Mouse (Mus musculus) 3T3-L1 (cell line): ENCODE results near the gene Aurkaip1.

Experiments used
- DNase-seq: peaks from one replicate; pipeline ENCODE4 v3.0.0-alpha.2; 2015; ENCODE audit warnings: low read depth, low spot score

The Aurkaip1 gene

GRCm38 (mm10) chr4:155851951-155852411 lies 20.9 kb downstream of the Aurkaip1 start:
- peak; percentile 37 for DNase-seq

DNA sequence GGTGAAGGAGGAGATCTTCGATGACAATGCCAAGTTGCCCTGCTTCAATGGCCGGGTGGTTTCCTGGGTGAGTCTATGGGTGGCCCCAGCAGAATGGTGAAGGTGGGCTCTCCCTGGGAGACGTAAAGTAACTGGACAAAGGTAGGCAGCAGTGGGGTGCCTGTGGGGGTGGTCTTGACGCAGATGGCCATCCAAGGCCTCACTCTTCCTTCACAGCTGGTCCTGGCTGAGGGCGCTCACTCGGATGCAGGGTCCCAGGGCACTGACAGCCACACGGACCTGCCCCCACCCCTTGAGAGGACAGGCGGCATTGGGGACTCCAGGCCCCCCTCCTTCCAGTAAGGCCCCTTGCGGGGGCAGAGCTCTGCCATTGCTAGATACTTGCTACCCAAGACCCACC lies 22.3 kb downstream of the Aurkaip1 start:
- no peak for DNase-seq

- no peak for DNase-seq
Observed at GRCm38 (mm10) chr4:155854991-155855390, 23.9 kb downstream of the Aurkaip1 start.

GRCm38 (mm10) chr4:155856071-155856470 lies 25.0 kb downstream of the Aurkaip1 start:
- DNase-seq, result no peak

DNA sequence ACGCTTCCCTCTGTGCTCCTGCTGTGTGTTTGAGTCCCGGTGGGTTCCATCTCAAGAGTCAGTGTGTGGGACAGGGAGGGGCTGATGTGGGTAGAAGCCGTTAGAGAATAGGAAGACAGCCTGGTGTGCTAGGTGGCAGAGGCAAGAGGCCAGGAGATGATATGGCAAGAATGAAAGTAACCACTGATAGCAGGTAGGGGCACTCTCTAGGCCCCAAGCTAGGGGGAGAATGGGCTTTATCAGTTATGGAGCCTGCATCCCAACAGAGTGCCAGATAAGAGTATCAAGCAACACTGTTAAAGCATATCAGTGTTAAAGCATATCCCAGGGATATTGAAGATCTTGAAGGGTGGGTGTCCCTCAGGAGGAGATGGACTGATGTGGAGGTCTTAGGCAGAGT lies 25.8 kb downstream of the Aurkaip1 start:
- DNase-seq, result no peak

DNA sequence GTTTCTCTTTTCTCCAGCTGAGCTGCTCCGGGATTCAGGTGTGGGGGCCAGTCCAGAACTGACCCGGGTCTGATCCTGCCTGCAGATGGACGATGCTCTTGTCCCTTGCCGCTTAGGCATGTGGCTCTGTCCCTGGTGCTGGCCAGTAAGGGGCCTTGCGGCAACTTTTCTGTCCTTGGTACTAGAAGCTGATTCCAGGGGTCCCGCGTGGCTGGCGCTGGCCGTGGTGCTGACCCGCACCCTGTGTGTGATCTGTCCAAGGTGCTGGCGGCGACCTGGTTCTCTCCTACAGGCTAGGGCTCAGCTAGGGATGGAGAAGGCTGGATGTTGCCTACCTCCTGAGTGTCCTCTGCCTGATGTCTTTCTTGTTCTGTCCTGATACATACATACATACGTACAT lies 28.2 kb downstream of the Aurkaip1 start:
- DNase-seq, result peak; percentile 43

GRCm38 (mm10) chr4:155861787-155862186 lies 30.7 kb downstream of the Aurkaip1 start:
- no peak for DNase-seq

- DNase-seq, result no peak
Observed at GRCm38 (mm10) chr4:155863001-155863400, 31.9 kb downstream of the Aurkaip1 start, which contains the start of gene Tas1r3. TSS of gene Tas1r3 (minus strand) at chr4:155863362.

DNA sequence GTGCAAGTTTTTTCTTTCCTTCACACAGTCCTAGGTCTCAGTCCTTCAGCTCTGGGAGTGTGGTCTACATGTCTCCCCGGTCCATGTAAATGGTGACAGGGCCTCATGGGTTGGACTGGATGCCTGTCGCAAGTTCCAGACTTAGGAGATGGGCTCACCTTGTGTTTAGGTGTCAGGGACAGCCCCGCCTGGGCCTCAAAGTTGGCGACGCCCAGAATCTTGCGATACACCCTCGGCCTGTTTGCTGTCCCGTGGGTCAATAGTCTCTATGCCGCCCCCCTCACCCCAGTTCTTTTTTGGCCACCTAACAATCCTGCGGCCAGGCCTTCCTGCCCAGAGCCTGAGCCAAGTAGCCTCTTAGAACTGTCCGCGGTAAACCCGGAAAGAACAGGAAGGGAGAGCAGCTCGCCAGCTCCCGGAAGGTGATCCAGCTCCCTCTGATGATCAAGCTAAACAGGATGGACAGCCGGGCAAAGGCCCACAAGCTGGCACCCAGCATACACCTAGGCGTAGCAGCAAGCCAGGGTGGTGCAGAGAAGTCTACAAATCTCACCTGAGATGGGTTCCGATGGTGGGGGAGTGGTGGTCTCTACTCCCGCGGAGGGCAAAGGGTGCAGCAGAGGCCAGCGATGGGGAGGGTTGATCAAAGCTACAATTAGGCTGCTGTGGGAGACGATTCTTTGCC lies 37.7 kb downstream of the Aurkaip1 start:
- DNase-seq, result peak; percentile 68

DNA sequence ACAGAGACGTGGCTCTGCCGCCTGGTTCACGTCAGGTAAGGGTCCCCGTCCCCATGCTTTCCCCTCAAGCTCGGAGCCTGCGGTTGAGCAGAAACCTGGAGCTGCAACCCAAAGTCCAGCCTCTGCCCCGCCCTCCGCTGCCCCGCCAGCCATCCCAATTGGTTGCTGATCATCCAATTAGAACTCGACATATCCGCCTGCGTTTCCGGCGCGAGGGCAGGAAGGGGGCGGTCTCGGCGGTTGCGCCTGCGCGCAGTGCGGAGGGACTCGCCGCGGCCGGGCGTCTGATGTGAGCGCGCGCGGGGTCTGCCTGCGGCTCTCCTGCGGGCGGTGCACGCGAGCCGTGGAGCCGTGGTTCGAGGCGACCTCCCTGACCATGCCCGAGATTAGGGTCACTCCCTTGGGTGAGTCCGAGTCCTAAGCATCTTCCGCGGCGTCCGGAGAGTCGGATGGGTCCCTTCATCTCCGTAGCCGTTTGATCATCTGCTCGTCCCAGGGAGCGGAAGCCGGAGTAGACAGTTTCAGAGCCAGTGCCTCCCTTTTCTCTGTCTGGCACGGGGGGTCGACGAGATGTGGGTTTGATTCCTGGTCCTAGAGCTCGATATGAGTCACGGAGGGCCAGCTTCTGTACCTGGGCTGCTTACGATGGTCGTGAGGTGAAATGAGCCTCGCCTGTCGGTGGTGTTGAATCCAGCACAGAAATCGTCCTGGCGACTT lies 38.4 kb downstream of the Aurkaip1 start, which contains the start of the genes Cptp and Ints11:
Gene Cptp (minus strand): TSS at position 124 of the 717 bp plus-strand sequence.
Gene Ints11 (plus strand): TSS at position 230 of the 717 bp plus-strand sequence.
- DNase-seq, result peak; percentile 93

DNA sequence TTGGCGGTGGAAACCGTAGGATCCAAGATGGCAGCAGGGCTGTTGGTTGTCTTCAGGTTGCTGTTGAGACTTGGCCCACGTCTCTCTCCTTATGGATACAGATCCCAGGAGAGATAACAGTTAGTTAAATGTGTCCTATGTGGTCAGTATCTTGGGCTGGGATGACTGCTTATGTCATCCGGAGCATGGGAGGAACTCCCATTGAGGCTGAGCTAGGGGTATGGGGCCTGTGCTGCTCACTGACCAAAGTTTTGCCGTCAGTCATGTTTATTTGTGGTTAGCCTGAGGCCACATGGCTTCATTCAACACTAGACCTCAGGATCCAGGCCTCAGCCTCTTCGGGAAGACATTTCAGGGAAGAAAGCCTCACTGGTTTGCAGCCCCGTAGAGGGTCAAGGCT lies 40.3 kb downstream of the Aurkaip1 start:
- DNase-seq, result peak; percentile 79
